Mouse (Mus musculus) liver, postnatal 0 days (tissue): ENCODE measurements around the gene Aldh3b3.

Experiments used
- CTCF ChIP-seq: sonication (generic); IDR thresholded peaks from 2 replicates; pipeline ENCODE4 v1.5.1; 2016; ENCODE audit warnings: antibody characterized with exemption, low read depth
- EP300 ChIP-seq: IDR thresholded peaks from 2 replicates; pipeline ENCODE4 v1.6.1; 2016; ENCODE audit warnings: antibody characterized with exemption, low read depth, mild to moderate bottlenecking

GRCm38 (mm10) chr19:3994932-3995331, 36.5 kb downstream of the Aldh3b3 start:
- no peak for TF ChIP-seq CTCF
- no peak for TF ChIP-seq EP300
